Mouse (Mus musculus): ENCODE data around the gene Wnk2. TPM values are rescaled to one million over a fixed set of nuclear protein-coding genes. Genes with fewer than 3 reads are reported as not detected.

Gene Wnk2
- polyA plus RNA-seq, 1 experiment from 2014 or later: 1.4 TPM

DNA sequence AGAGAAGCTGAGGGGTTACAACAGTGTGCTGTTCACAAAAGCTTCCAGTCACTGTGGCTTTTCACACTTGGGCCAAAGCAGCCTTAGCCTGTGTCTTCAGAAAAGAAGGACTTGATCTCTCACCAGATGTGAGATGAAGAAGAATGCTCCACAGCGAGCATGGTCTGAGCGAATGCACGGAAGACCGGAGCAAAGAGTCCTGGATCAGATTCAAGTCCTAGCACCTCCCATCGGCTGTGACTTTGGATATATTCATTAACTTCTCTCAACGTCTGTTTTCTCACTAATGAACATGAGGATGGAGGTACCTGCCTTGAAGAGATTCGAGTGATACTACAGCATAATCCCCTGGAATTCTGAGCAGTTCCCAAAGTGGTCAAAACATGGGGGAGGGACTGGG is 6.8 kb upstream of the Wnk2 start:
- Histone ChIP-seq H3K36me3 (no peaks in the 10 kb centered on the region), H3K4me3 (no peak overlapping the region), H3K4me1 (replicated peaks) (peaks cover 11% of the 10 kb centered on the region), H3K27me3 (peaks cover 13% of the 10 kb centered on the region), H3K9me3 (replicated peaks) (no peaks in the 10 kb centered on the region), H3K27ac (no peak overlapping the region), H3K9ac (no peak overlapping the region), H3K4me2 (no peak overlapping the region)
- no peak for ATAC-seq (replicated peaks; ENCODE audit: insufficient number of reproducible peaks, insufficient read depth, low FRiP score, low read depth)
- 53% methylated on average over 7 of the region's 7 CpGs for WGBS

DNA sequence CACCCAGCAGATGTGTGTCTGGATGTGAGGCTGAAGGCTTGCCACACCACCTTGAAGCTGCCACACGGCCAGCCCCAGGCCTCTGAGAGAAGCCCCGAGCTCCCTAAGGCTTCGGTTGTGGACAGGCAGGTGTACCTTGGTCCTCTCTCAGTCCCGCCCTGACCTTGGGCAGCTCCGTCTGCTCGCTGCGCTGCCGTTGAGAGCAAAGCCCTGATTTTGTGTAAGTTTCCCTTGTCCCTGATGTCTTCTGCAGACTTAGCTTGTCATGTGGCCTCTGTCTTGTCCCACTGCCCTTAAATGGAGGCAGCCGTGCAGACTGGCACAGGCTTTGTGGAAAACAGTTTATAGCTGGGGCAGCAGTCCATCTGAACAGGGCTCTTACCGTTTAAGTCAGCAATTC is 6.2 kb upstream of the Wnk2 start:
- Histone ChIP-seq H3K9ac (no peak overlapping the region), H3K36me3 (no peaks in the 10 kb centered on the region), H3K4me3 (no peak overlapping the region), H3K4me2 (0 out of 2 replicates have a peak overlapping the region, but pooled peaks have one; percentile 18), H3K27ac (peak overlapping the region; percentile 61), H3K27me3 (peaks cover 18% of the 10 kb centered on the region), H3K9me3 (replicated peaks) (no peaks in the 10 kb centered on the region), H3K4me1 (replicated peaks) (peaks cover 11% of the 10 kb centered on the region)
- WGBS: 64% methylated on average over 10 of the region's 10 CpGs
- no peak for ATAC-seq (replicated peaks; ENCODE audit: insufficient number of reproducible peaks, insufficient read depth, low FRiP score, low read depth)

DNA sequence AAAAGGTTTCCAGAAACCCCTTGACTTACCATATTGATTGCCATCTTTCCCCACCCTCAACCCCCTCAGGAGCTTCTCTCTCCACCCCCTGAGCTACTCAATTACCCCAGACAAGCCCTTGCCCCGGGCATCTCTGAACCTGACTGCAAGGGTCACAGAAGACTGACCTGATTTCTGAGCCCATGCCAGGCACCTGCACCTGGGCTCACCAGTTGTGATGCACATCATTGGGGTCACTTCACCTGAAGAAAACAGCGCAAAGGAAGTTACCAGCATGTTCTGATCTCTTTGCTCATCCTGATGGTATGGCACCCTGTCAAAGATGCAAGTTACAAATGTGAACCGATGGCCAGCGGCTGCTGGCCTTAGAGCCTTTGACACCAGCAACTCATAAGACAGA is 873 bp upstream of the Wnk2 start:
- Histone ChIP-seq H3K4me1 (replicated peaks) (peaks cover 47% of the 10 kb centered on the region), H3K4me2 (no peak overlapping the region; the same call in 1 of the 2 replicates), H3K27ac (no peak overlapping the region), H3K9ac (no peak overlapping the region), H3K36me3 (no peaks in the 10 kb centered on the region), H3K4me3 (no peak overlapping the region), H3K9me3 (replicated peaks) (no peaks in the 10 kb centered on the region), H3K27me3 (peaks cover 70% of the 10 kb centered on the region)
- WGBS: 81% methylated on average over 4 of the region's 4 CpGs
- no peak for ATAC-seq (replicated peaks; ENCODE audit: insufficient number of reproducible peaks, insufficient read depth, low FRiP score, low read depth)

DNA sequence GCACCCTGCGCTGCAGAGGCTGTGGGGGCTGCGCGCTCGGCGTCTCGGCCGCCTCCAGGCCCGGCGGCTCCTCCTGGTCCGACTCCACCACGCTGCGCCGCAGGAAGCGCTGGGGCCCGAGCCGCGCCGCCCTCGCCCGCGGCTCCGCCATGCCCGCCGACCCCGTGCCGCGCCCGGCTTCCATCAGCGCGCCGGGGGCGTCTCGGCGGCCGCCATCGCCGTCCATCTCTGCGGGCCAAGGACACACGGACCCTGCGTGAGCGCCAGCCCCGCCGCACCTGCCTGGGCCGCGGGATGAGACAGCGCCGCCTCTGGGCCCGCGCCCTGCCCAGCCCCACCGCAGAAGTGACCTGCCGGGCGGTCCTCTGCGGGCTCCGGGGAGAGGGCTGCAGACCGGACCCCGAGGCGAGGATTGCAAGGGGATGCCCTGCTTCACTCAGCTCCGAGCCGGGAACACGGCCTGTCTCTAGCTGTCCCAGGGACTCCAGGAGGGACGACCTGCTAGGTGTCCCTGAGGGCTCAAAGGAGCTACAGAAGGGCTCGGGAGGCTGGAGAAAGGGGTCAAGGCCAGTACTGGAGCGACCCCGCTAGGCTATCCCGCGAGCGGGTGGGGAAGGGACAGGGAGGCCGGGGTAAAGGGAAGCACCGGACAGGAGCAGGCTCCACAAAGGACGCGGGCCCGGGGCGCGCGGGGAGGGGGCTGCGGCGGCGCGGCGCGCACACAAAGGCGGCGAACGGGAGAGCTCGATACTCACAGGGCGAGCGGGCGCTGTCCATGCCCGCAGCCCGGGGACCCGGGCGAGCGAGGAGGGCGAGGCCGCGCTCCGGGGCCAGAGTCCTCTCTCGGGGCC is 582 bp downstream of the Wnk2 start:
- Histone ChIP-seq H3K4me2 (peak overlapping the region; percentile 93), H3K27me3 (peaks cover 72% of the 10 kb centered on the region), H3K36me3 (no peaks in the 10 kb centered on the region), H3K4me1 (replicated peaks) (peaks cover 47% of the 10 kb centered on the region), H3K9me3 (replicated peaks) (no peaks in the 10 kb centered on the region), H3K9ac (peak overlapping the region; percentile 60), H3K4me3 (peak overlapping the region; percentile 74), H3K27ac (no peak overlapping the region)
- WGBS: under 1% methylated on average over 88 of the region's 98 CpGs
- peak; percentile 49; the same call in 1 of the 2 replicates for ATAC-seq (replicated peaks; ENCODE audit: insufficient number of reproducible peaks, insufficient read depth, low FRiP score, low read depth)

DNA sequence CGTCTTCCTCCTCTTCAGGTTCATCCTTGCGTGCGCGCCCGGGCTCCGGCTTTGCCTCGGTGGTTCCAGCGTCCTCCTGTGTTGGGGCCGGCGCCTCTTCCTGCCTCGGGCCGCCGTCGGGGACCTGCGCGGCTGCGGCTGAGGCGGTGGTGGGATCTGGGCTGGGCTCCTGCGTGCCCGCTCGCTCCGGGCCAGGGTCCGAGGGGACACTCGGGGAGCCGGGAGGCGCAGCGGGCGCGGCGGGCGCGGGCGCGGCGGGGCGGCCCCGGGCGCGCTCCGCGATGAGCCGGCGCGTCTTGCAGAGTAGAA is 1.2 kb downstream of the Wnk2 start:
- H3K9ac ChIP-seq: peak overlapping the region; percentile 60
- H3K27ac ChIP-seq: no peak overlapping the region
- peaks cover 72% of the 10 kb centered on the region for H3K27me3 ChIP-seq

DNA sequence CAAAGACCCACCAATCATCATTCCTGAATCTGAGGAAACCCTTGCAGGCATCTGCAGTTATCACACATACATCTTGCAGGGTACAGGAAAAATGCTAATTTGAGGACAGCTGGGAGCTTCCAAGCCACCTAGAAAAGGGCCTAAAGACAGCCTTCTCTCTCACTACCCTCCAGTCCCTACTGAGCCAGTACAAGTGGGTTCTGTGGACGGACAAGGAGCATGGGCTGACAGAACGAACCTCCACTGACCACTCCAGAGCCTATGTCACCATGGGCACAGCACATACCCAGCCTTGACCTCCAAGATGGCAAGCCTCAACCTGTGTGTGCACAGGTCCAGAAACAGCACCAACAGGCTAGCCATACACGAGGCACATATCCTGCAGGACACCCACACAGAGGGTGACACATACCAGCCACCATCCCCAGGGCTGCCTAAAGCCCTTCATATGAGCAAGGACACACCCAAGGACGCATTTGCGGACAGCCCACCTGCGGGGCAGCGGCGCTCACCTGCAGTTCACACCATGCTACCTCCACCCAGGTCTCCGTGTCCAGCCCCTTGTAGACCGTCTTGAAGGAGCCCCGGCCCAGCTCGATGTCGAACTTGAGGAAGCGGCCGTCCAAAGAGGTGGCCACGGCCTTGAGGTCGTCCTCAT is 1.6 kb downstream of the Wnk2 start:
- WGBS: 24% methylated on average over 17 of the region's 17 CpGs
- Histone ChIP-seq H3K9me3 (replicated peaks) (no peaks in the 10 kb centered on the region), H3K4me2 (peak overlapping the region; percentile 93), H3K27ac (no peak overlapping the region), H3K4me1 (replicated peaks) (peaks cover 51% of the 10 kb centered on the region), H3K36me3 (no peaks in the 10 kb centered on the region), H3K4me3 (peak overlapping the region; percentile 74), H3K27me3 (peaks cover 72% of the 10 kb centered on the region), H3K9ac (peak overlapping the region; percentile 60)
- no peak for ATAC-seq (replicated peaks; ENCODE audit: insufficient number of reproducible peaks, insufficient read depth, low FRiP score, low read depth)

More for the DNA sequence above, 1.2 kb downstream of the Wnk2 start:
- Histone ChIP-seq H3K4me2 (peak overlapping the region; percentile 93), H3K9me3 (replicated peaks) (no peaks in the 10 kb centered on the region), H3K36me3 (no peaks in the 10 kb centered on the region), H3K4me1 (replicated peaks) (peaks cover 47% of the 10 kb centered on the region), H3K4me3 (peak overlapping the region; percentile 74)
- no peak for ATAC-seq (replicated peaks; ENCODE audit: insufficient number of reproducible peaks, insufficient read depth, low FRiP score, low read depth)
- WGBS: 2% methylated on average over 25 of the region's 44 CpGs

DNA sequence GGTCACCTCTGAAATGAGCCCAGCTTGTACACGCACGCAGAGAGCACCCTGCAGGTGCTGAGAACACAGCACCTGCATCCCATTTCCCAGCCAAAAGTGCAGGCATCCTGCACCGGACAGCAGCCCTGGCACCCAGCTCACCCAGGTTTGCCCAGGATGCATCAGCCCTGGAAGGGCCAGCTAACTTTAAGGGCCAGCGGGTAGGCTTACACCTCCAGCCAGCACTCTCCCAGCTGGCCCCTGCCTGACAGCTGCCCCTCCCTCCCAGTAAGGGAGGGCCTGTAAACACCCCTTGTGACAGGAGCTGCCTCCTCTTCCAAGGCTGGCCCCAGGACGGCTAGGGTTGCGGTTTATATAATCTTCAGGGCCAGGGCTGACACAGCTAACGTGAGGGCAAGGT is 2.4 kb downstream of the Wnk2 start:
- H3K4me1 ChIP-seq (replicated peaks): peaks cover 58% of the 10 kb centered on the region
- no peak overlapping the region for H3K9ac ChIP-seq
- H3K27ac ChIP-seq: no peak overlapping the region
- H3K9me3 ChIP-seq (replicated peaks): no peaks in the 10 kb centered on the region
- 39% methylated on average over 7 of the region's 7 CpGs for WGBS
- no peak overlapping the region for H3K4me3 ChIP-seq
- peak overlapping the region; percentile 93 for H3K4me2 ChIP-seq
- H3K36me3 ChIP-seq: no peaks in the 10 kb centered on the region
- peaks cover 67% of the 10 kb centered on the region for H3K27me3 ChIP-seq
- no peak for ATAC-seq (replicated peaks; ENCODE audit: insufficient number of reproducible peaks, insufficient read depth, low FRiP score, low read depth)

DNA sequence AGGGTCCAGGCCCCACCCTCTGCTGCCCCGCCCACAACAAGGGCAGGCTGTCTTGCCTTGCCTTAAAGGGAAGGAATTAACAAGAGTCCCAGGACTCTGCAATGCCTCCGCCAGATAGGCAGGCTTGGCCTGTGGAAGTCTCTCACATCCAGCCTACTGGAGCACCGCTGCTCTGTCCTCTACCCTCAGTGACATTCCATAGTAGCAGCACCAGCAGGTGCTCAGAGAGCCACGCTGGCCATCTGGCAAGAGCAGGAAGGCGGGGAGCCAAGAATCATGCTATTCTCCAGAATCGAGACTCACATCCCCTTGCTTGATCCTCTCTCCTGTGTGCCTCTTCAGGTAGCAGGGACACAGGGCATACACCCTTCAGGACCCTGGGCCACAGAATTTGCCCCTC is 3.4 kb downstream of the Wnk2 start:
- no peak overlapping the region for H3K9ac ChIP-seq
- peaks cover 65% of the 10 kb centered on the region for H3K4me1 ChIP-seq (replicated peaks)
- no peak overlapping the region for H3K4me2 ChIP-seq
- no peaks in the 10 kb centered on the region for H3K36me3 ChIP-seq
- no peaks in the 10 kb centered on the region for H3K9me3 ChIP-seq (replicated peaks)
- H3K4me3 ChIP-seq: no peak overlapping the region
- no peak overlapping the region for H3K27ac ChIP-seq
- ATAC-seq (replicated peaks; ENCODE audit: insufficient number of reproducible peaks, insufficient read depth, low FRiP score, low read depth): peak; percentile 28; the same call in 1 of the 2 replicates
- 38% methylated on average over 6 of the region's 6 CpGs for WGBS
- peaks cover 58% of the 10 kb centered on the region for H3K27me3 ChIP-seq

DNA sequence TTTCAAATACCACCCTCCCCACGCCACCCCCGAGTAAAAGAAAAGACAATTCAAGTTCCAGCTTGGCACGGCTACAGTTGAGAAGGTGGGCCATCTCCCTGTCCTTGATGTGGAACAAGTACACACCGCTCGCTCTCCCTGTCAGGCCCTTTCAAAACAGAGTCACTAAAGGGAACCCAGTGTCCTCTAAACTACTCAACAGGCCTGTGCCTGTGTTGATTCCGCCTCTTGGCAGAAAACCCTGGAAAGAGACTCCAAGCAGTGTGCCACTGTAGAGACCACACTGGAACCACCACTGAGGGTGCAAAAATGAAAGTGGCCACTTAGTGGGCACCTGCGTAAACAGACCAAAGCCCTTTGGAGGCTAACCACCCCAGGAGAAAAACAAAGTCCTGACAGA is 4.5 kb downstream of the Wnk2 start:
- WGBS: 81% methylated on average over 7 of the region's 7 CpGs
- ATAC-seq (replicated peaks; ENCODE audit: insufficient number of reproducible peaks, insufficient read depth, low FRiP score, low read depth): no peak
- Histone ChIP-seq H3K9ac (no peak overlapping the region), H3K36me3 (no peaks in the 10 kb centered on the region), H3K27me3 (peaks cover 47% of the 10 kb centered on the region), H3K27ac (no peak overlapping the region), H3K4me2 (no peak overlapping the region), H3K4me1 (replicated peaks) (peaks cover 66% of the 10 kb centered on the region), H3K4me3 (no peak overlapping the region), H3K9me3 (replicated peaks) (no peaks in the 10 kb centered on the region)

DNA sequence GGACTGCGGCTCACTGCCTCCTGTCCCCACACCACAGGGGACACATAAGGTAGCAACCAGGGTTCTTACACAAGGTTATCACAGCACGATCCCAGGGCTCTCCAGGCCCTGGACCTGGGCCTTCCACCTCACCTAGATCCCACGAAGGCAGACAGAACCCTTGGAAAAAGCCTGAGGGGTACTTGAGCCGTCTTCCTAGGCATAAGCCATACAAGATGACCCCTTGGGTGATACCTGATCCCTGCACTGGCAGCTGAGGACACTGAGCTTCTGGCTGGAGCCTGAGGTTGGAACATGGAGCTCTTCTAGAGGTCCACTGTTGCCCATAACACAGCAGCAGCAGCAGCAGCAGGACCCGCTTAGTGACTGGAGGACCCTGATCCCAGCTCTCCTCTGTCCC is 5.4 kb downstream of the Wnk2 start:
- no peak for ATAC-seq (replicated peaks; ENCODE audit: insufficient number of reproducible peaks, insufficient read depth, low FRiP score, low read depth)
- no peak overlapping the region for H3K4me3 ChIP-seq
- no peaks in the 10 kb centered on the region for H3K36me3 ChIP-seq
- no peak overlapping the region for H3K9ac ChIP-seq
- no peak overlapping the region for H3K27ac ChIP-seq
- no peak overlapping the region for H3K4me2 ChIP-seq
- WGBS: 88% methylated on average over 5 of the region's 5 CpGs
- no peaks in the 10 kb centered on the region for H3K9me3 ChIP-seq (replicated peaks)
- H3K4me1 ChIP-seq (replicated peaks): peaks cover 57% of the 10 kb centered on the region
- peaks cover 38% of the 10 kb centered on the region for H3K27me3 ChIP-seq

DNA sequence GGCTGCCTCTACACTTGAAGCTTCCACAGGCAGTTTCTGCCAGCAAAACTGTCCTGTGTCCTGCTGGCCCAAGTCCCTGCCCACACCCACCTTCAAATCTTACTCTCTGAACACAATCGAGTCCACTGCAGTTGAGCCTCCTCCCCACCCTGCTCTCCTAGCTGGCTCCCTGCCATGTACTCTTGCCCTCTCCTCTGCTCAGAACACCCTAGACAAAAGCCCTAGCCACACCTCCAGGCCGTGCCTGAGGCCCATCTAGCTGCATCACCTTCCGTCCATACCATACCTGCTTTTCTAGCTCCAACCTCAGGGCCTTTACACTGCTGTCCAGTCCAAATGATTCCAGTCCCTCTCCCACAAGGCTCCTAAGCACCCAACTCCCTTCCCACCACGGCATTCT is 7.2 kb downstream of the Wnk2 start:
- Histone ChIP-seq H3K4me2 (no peak overlapping the region), H3K4me1 (replicated peaks) (peaks cover 40% of the 10 kb centered on the region), H3K27ac (no peak overlapping the region), H3K9me3 (replicated peaks) (no peaks in the 10 kb centered on the region), H3K9ac (no peak overlapping the region), H3K36me3 (no peaks in the 10 kb centered on the region), H3K4me3 (no peak overlapping the region), H3K27me3 (peaks cover 19% of the 10 kb centered on the region)
- ATAC-seq (replicated peaks; ENCODE audit: insufficient number of reproducible peaks, insufficient read depth, low FRiP score, low read depth): no peak
- 39% methylated on average over 4 of the region's 4 CpGs for WGBS

DNA sequence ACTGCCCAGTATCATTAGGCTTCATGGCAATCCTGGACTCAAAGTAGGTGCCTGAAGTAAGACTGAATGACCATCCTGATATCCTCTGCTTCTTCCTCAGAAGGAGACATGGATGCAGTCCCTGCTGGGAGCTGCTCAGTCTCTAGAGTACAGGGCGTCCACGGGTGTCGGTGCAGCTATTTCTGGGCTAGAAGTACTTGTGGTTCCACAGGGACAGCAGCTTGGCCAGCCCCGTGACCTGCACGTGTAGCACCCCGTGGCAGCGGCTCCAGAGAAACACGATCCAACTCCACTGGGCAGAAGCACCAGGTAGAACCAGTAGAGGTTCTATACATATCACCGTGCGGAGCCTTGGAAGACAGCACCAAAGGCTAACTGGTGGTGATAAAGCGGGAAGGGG is 13.3 kb downstream of the Wnk2 start:
- 75% methylated on average over 11 of the region's 11 CpGs for WGBS
- H3K4me1 ChIP-seq (replicated peaks): peaks cover 42% of the 10 kb centered on the region
- H3K4me3 ChIP-seq: no peak overlapping the region
- no peaks in the 10 kb centered on the region for H3K27me3 ChIP-seq
- H3K36me3 ChIP-seq: no peaks in the 10 kb centered on the region
- no peak for ATAC-seq (replicated peaks; ENCODE audit: insufficient number of reproducible peaks, insufficient read depth, low FRiP score, low read depth)
- H3K9ac ChIP-seq: no peak overlapping the region
- H3K27ac ChIP-seq: no peak overlapping the region
- no peak overlapping the region for H3K4me2 ChIP-seq
- no peaks in the 10 kb centered on the region for H3K9me3 ChIP-seq (replicated peaks)

Measured in heart, embryonic 15.5 days (tissue).